Mouse (Mus musculus): Measurements from ENCODE around the gene Ifitm10. TPM values are rescaled to one million over a fixed set of nuclear protein-coding genes. Genes with fewer than 3 reads are reported as not detected.
A peak's percentile ranks its signal among the peaks of the same experiment; 100 is the strongest.

The Ifitm10 gene
- polyA plus RNA-seq, 1 experiment from 2014 or later, result 7.5 TPM

DNA sequence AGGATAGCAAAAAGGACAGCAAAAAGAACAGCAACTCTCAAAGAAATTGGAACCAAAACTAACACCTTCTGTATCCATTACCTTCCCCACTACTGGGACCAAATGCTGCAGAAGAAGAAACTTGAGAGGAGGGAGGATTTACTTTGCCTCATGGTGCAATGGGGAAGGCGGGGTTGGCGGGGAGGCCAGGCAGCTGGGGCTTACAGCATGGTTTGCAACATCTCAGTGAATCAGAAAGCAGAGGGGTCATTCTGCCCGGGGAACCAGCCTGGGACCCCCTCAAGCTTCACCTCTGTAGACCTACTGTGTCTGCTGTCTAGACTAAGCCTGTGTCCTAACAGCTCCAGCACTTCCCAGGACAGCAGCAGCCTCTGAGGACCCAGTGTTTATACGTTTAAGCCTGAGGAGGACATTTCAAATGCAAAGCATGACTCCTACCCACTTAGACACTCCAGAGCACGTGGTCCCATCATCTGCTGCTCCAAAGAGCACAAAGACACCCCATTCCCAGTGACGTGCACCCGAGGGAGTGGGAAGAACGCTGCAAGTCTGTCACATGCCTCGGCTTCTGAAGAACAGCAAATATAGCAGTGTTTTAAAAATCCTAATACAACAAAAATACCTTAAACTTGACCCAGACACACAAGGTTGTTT lies 24.1 kb downstream of the Ifitm10 start:
- 41% methylated on average over 9 of the region's 9 CpGs for WGBS
- no peak overlapping the region for H3K4me2 ChIP-seq (ENCODE audit: low read length)
- ATAC-seq (ENCODE audit: insufficient number of reproducible peaks, insufficient read depth, low FRiP score, low read depth), result no peak

DNA sequence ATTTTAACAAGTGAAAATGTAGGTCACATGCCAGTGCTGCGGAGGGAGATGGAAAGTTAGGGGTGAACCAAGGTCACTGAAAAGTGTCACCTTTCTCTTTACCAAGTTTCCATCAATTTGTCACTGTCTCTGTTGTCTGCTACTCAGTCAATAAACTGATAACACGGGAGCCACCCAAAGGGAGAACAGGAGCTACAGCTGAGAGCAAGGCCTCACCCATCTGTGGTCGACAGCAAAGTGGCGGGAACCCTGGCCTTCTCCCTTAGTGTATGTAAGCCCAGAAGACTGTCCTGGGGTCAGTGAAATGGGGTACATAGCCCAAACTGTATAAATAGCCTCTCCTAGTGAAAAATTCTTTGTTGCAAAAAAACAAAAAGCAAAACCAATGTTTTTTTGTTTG lies 26.0 kb downstream of the Ifitm10 start:
- 68% methylated on average over 4 of the region's 4 CpGs for WGBS
- Histone ChIP-seq H3K27me3 (ENCODE audit: control insufficient read depth, insufficient read depth, low read length) (no peaks in the 10 kb centered on the region), H3K36me3 (ENCODE audit: control insufficient read depth, insufficient read depth, low read length) (no peaks in the 10 kb centered on the region), H3K9ac (ENCODE audit: low read length) (no peak overlapping the region), H3K4me3 (ENCODE audit: control insufficient read depth in 1 of 2, insufficient read depth in 1 of 2, low read depth in 1 of 2, low read length in 2 of 2) (no peak overlapping the region), H3K4me2 (ENCODE audit: low read length) (no peak overlapping the region), H3K4me1 (ENCODE audit: control insufficient read depth in 2 of 2, insufficient read depth in 2 of 2, low read length in 2 of 2) (no peaks in the 10 kb centered on the region), H3K9me3 (ENCODE audit: control insufficient read depth, low read length) (no peaks in the 10 kb centered on the region), H3K27ac (replicated peaks in 1 of 2; ENCODE audit: control insufficient read depth in 1 of 2, insufficient read depth in 1 of 2, low read depth in 2 of 2, low read length in 2 of 2) (no peak overlapping the region)
- no peak for ATAC-seq (ENCODE audit: insufficient number of reproducible peaks, insufficient read depth, low FRiP score, low read depth)

More for the DNA sequence above, 24.1 kb downstream of the Ifitm10 start:
- Histone ChIP-seq H3K27me3 (ENCODE audit: control insufficient read depth, insufficient read depth, low read length) (no peaks in the 10 kb centered on the region), H3K4me3 (ENCODE audit: control insufficient read depth in 1 of 2, insufficient read depth in 1 of 2, low read depth in 1 of 2, low read length in 2 of 2) (no peak overlapping the region), H3K4me1 (ENCODE audit: control insufficient read depth in 2 of 2, insufficient read depth in 2 of 2, low read length in 2 of 2) (peaks cover 4 to 8% of the 10 kb centered on the region in 2 experiments; a peak in 3 of 4 replicates), H3K9ac (ENCODE audit: low read length) (no peak overlapping the region), H3K9me3 (ENCODE audit: control insufficient read depth, low read length) (no peaks in the 10 kb centered on the region), H3K36me3 (ENCODE audit: control insufficient read depth, insufficient read depth, low read length) (no peaks in the 10 kb centered on the region), H3K27ac (replicated peaks in 1 of 2; ENCODE audit: control insufficient read depth in 1 of 2, insufficient read depth in 1 of 2, low read depth in 2 of 2, low read length in 2 of 2) (no peak overlapping the region)

- 72% methylated on average over 3 of the region's 3 CpGs for WGBS
- H3K4me1 ChIP-seq (ENCODE audit: control insufficient read depth in 2 of 2, insufficient read depth in 2 of 2, low read length in 2 of 2), result peaks cover 4 to 10% of the 10 kb centered on the region in 2 experiments; a peak in 2 of 4 replicates
- no peak overlapping the region for H3K9ac ChIP-seq (ENCODE audit: low read length)
- no peaks in the 10 kb centered on the region for H3K36me3 ChIP-seq (ENCODE audit: control insufficient read depth, insufficient read depth, low read length)
- 0 out of 4 replicates have a peak overlapping the region, but pooled peaks of 1 of the 2 experiments have one; percentile 11 for H3K27ac ChIP-seq (replicated peaks in 1 of 2; ENCODE audit: control insufficient read depth in 1 of 2, insufficient read depth in 1 of 2, low read depth in 2 of 2, low read length in 2 of 2)
- H3K4me2 ChIP-seq (ENCODE audit: low read length), result no peak overlapping the region
- H3K4me3 ChIP-seq (ENCODE audit: control insufficient read depth in 1 of 2, insufficient read depth in 1 of 2, low read depth in 1 of 2, low read length in 2 of 2), result no peak overlapping the region
- no peak for ATAC-seq (ENCODE audit: insufficient number of reproducible peaks, insufficient read depth, low FRiP score, low read depth)
- H3K9me3 ChIP-seq (ENCODE audit: control insufficient read depth, low read length), result no peaks in the 10 kb centered on the region
- no peaks in the 10 kb centered on the region for H3K27me3 ChIP-seq (ENCODE audit: control insufficient read depth, insufficient read depth, low read length)
Observed at GRCm38 (mm10) chr7:142342247-142342640, 31.3 kb downstream of the Ifitm10 start.

DNA sequence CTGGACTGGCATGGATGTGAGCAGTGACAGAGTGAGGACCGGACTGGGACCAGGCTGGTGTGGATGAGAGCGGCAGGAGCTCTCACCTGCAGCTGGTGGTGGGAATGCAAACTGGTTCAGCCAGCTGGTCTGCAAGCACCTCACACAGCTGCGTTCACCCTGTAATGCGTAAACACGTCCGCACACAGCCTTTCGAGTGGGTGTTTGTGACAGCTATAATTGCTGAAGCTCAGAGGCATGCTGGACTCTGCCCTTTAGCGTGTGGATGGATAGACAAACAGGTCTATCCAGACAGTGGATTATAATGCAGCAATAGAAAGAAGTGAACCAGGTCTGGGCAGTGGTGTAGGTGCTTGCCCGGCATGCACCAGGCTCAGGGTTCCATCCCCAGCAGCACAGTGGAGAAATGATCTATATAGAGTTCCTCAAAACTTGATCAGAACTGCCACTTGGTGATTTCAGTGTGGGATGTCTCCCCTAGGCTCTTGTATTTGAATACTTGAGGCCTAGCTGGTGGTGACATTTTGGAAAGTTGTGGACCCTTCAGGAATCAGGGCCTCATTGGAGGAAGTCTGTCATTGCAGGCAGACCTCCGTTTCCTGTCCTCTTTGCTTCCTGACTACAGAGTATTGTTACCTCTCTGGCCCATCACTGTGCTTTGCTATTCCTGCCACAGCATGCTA lies 31.8 kb downstream of the Ifitm10 start:
- H3K27me3 ChIP-seq (ENCODE audit: control insufficient read depth, insufficient read depth, low read length), result no peaks in the 10 kb centered on the region
- 69% methylated on average over 10 of the region's 10 CpGs for WGBS
- peak overlapping the region in 1 of 2 experiments; percentile 11; a peak in 1 of 4 replicates for H3K27ac ChIP-seq (replicated peaks in 1 of 2; ENCODE audit: control insufficient read depth in 1 of 2, insufficient read depth in 1 of 2, low read depth in 2 of 2, low read length in 2 of 2)
- no peak overlapping the region for H3K9ac ChIP-seq (ENCODE audit: low read length)
- ATAC-seq (ENCODE audit: insufficient number of reproducible peaks, insufficient read depth, low FRiP score, low read depth), result peak; percentile 11; the same call in 1 of the 2 replicates
- H3K4me3 ChIP-seq (ENCODE audit: control insufficient read depth in 1 of 2, insufficient read depth in 1 of 2, low read depth in 1 of 2, low read length in 2 of 2), result no peak overlapping the region
- H3K4me2 ChIP-seq (ENCODE audit: low read length), result no peak overlapping the region
- no peaks in the 10 kb centered on the region for H3K36me3 ChIP-seq (ENCODE audit: control insufficient read depth, insufficient read depth, low read length)
- peaks cover 4 to 10% of the 10 kb centered on the region in 2 experiments; a peak in 2 of 4 replicates for H3K4me1 ChIP-seq (ENCODE audit: control insufficient read depth in 2 of 2, insufficient read depth in 2 of 2, low read length in 2 of 2)
- no peaks in the 10 kb centered on the region for H3K9me3 ChIP-seq (ENCODE audit: control insufficient read depth, low read length)

DNA sequence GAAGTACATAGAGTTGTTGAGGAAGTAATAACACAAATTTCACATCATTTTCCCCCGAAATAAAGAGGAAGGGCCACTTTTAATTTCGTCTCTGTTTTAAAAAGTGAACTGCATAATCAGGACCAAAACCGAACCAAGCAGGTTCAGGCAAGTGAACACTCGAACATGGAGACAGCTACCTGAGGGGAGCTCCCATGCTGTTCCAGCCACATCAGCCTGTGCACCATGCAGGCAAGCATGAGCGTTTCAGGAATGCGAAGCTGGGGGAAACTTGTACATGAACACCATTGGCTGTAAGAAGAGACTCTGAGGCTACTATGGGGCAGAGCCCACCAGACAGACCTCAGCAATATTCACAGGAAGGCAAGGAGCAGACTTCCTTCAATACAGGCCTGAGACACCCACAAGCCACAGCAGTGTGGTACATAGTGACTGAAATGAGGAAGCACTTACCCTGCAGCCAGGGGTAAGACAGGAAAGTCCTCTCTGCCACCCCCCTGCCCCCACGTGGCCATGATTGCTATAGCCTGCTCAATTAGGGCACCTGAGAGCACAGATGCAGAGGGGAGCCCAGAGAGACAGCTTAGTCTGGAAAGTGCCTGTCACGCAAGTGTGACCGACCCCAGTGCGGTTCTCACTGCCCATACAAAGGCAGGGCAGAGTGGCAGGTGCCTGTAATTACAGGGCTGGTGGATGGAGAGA lies 33.1 kb downstream of the Ifitm10 start:
- H3K27ac ChIP-seq (replicated peaks in 1 of 2; ENCODE audit: control insufficient read depth in 1 of 2, insufficient read depth in 1 of 2, low read depth in 2 of 2, low read length in 2 of 2), result no peak overlapping the region
- H3K9ac ChIP-seq (ENCODE audit: low read length), result no peak overlapping the region
- H3K36me3 ChIP-seq (ENCODE audit: control insufficient read depth, insufficient read depth, low read length), result no peaks in the 10 kb centered on the region
- ATAC-seq (ENCODE audit: insufficient number of reproducible peaks, insufficient read depth, low FRiP score, low read depth), result 0 out of 2 replicates have a peak, but pooled peaks have one; percentile 7
- H3K4me1 ChIP-seq (ENCODE audit: control insufficient read depth in 2 of 2, insufficient read depth in 2 of 2, low read length in 2 of 2), result peaks cover 4 to 10% of the 10 kb centered on the region in 2 experiments; a peak in 2 of 4 replicates
- no peaks in the 10 kb centered on the region for H3K9me3 ChIP-seq (ENCODE audit: control insufficient read depth, low read length)
- WGBS, result 59% methylated on average over 10 of the region's 10 CpGs
- H3K4me3 ChIP-seq (ENCODE audit: control insufficient read depth in 1 of 2, insufficient read depth in 1 of 2, low read depth in 1 of 2, low read length in 2 of 2), result no peak overlapping the region
- H3K27me3 ChIP-seq (ENCODE audit: control insufficient read depth, insufficient read depth, low read length), result no peaks in the 10 kb centered on the region
- no peak overlapping the region for H3K4me2 ChIP-seq (ENCODE audit: low read length)

DNA sequence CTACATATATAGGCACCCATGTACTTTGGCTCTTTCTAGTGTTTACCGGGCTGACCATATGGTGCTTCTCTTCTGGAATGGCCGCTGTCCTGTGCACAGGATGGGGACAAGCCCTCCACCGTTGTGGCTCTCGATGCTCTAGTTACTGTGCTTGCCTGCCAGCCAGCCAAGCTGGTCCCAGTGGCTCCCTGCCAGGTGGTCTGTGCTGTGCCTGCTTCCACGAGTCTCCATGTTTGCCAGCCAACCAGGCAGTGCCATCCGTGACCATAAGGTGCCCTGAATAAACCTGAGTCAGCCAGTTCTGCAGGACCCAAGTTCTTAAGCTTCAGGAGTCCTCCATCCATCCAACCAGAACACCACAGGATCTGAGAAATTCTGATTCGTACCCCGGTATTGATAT lies 38.4 kb downstream of the Ifitm10 start:
- peaks cover 20 to 21% of the 10 kb centered on the region in 2 experiments for H3K4me1 ChIP-seq (ENCODE audit: control insufficient read depth in 2 of 2, insufficient read depth in 2 of 2, low read length in 2 of 2)
- H3K27me3 ChIP-seq (ENCODE audit: control insufficient read depth, insufficient read depth, low read length), result no peaks in the 10 kb centered on the region
- ATAC-seq (ENCODE audit: insufficient number of reproducible peaks, insufficient read depth, low FRiP score, low read depth), result no peak
- no peaks in the 10 kb centered on the region for H3K36me3 ChIP-seq (ENCODE audit: control insufficient read depth, insufficient read depth, low read length)
- 87% methylated on average over 8 of the region's 8 CpGs for WGBS
- no peak overlapping the region for H3K4me3 ChIP-seq (ENCODE audit: control insufficient read depth in 1 of 2, insufficient read depth in 1 of 2, low read depth in 1 of 2, low read length in 2 of 2)
- H3K4me2 ChIP-seq (ENCODE audit: low read length), result no peak overlapping the region
- no peaks in the 10 kb centered on the region for H3K9me3 ChIP-seq (ENCODE audit: control insufficient read depth, low read length)
- H3K9ac ChIP-seq (ENCODE audit: low read length), result no peak overlapping the region; the same call in 1 of the 2 replicates
- no peak overlapping the region for H3K27ac ChIP-seq (replicated peaks in 1 of 2; ENCODE audit: control insufficient read depth in 1 of 2, insufficient read depth in 1 of 2, low read depth in 2 of 2, low read length in 2 of 2)

DNA sequence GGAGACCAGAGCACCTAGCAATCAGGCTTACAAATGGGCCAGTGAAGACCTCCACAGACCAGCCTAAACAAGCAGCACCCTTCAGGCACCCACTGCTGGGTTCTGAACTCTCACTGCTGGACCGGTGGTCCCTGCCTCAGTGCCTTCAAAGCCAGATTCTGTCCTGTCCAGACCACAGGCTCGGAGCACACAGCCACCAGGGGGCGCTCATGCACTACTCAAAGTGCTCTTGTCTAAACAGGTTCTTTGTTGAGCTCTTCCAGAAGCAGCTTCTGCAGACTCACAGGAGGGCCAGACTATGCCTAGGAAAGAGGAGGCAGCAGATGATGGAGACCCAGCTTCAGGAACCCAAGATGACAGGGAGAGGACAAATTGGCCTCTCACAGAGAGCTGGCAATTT lies 39.3 kb downstream of the Ifitm10 start:
- H3K9ac ChIP-seq (ENCODE audit: low read length), result no peak overlapping the region
- H3K36me3 ChIP-seq (ENCODE audit: control insufficient read depth, insufficient read depth, low read length), result no peaks in the 10 kb centered on the region
- no peak overlapping the region for H3K4me3 ChIP-seq (ENCODE audit: control insufficient read depth in 1 of 2, insufficient read depth in 1 of 2, low read depth in 1 of 2, low read length in 2 of 2)
- no peak overlapping the region for H3K4me2 ChIP-seq (ENCODE audit: low read length)
- no peaks in the 10 kb centered on the region for H3K27me3 ChIP-seq (ENCODE audit: control insufficient read depth, insufficient read depth, low read length)
- H3K27ac ChIP-seq (replicated peaks in 1 of 2; ENCODE audit: control insufficient read depth in 1 of 2, insufficient read depth in 1 of 2, low read depth in 2 of 2, low read length in 2 of 2), result peak overlapping the region in 1 of 2 experiments; percentile 35; a peak in 2 of 4 replicates
- no peaks in the 10 kb centered on the region for H3K9me3 ChIP-seq (ENCODE audit: control insufficient read depth, low read length)
- no peak for ATAC-seq (ENCODE audit: insufficient number of reproducible peaks, insufficient read depth, low FRiP score, low read depth)
- H3K4me1 ChIP-seq (ENCODE audit: control insufficient read depth in 2 of 2, insufficient read depth in 2 of 2, low read length in 2 of 2), result peaks cover 29% of the 10 kb centered on the region in 2 experiments
- WGBS, result 2% methylated on average over 3 of the region's 3 CpGs

All from heart, embryonic 14.5 days (tissue).